Mouse (Mus musculus) cortical plate, adult 2 months (tissue): ENCODE measurements at regions not wholly inside any gene's neighbourhood (a gene's known extent, or its start where the extent isn't known, plus 50 kb on each side); places are given as distances from the start of the nearest gene placed in this dataset.
"Not testable (repeated sequence)": the region's sequence is repeated elsewhere in the genome, so short reads cannot be mapped to it uniquely, and the experiment has no call there.

ENCODE experiments used
- H3K27ac ChIP-seq: fragments of 200-500 bp; 2 replicates; pipeline ENCODE4 v1.5.1; 2012; ENCODE audit warnings: low read length, control low read depth, inconsistent platforms; ENCODE audit not compliant: insufficient read depth
- H3K4me1 ChIP-seq: fragments of 200-500 bp; 2 replicates; pipeline ENCODE4 v1.6.1; 2011; ENCODE audit warnings: low read length; ENCODE audit not compliant: control insufficient read depth, insufficient read depth
- H3K4me3 ChIP-seq: fragments of 200-500 bp; 2 replicates; pipeline ENCODE4 v1.5.1; 2011; ENCODE audit warnings: mild to moderate bottlenecking, low read length, control low read depth; ENCODE audit not compliant: insufficient read depth
- CTCF ChIP-seq: fragments of 200-500 bp; IDR thresholded peaks from 2 replicates; pipeline ENCODE4 v1.5.1; 2011; ENCODE audit warnings: mild to moderate bottlenecking, control low read depth, low read length; ENCODE audit not compliant: insufficient read depth; ENCODE audit errors: extremely low read depth
- POLR2A ChIP-seq: fragments of 200-500 bp; IDR thresholded peaks from 2 replicates; pipeline ENCODE4 v1.6.1; 2011; ENCODE audit warnings: mild to moderate bottlenecking, low read length, control low read depth; ENCODE audit not compliant: insufficient read depth; ENCODE audit errors: extremely low read depth

DNA sequence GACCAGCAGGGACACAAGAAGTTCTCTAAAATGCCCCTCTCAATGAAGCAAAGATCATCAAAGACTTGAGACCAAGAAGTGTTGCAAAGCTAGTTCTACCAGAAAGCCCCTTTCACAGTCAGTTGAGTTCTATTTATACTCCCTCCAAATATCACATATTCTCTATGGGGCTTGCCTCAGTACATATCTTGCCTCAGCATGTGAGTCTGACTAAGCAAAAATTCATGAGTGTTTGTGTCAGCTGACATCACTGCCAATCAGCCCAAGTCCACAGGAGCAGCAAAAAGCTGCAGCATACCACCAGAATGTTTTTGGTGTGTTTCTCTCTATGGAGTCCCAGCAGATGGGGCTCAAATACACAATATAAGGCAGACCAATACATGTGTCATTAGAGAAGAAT, 631.6 kb downstream of the Rpia start:
- no peak overlapping the region for H3K27ac ChIP-seq
- no peak overlapping the region for H3K4me3 ChIP-seq
- H3K4me1 ChIP-seq = no peaks in the 10 kb centered on the region
- TF ChIP-seq POLR2A (no peak), CTCF (no peak)

DNA sequence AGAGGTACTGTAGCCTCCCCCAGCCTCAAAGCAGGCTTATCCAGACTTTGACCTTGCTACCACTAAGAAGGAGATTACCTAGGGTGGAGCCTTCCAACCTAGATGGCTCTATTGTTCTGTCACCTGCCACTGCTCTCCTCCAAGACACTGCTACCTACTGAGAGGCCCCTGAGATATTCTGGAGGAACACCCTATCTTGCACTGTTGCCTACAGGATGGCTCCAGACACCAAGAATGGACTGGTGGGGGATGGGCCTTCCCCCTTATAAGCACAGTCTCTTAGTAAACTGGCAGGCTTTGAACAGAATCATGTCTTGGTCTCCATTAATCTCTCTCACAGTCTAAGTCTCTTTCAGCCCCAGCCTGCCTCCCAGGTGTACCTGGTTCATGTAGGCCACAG, 636.3 kb downstream of the Rpia start:
- H3K4me1 ChIP-seq, H3K4me3 ChIP-seq, H3K27ac ChIP-seq: not testable (repeated sequence)

DNA sequence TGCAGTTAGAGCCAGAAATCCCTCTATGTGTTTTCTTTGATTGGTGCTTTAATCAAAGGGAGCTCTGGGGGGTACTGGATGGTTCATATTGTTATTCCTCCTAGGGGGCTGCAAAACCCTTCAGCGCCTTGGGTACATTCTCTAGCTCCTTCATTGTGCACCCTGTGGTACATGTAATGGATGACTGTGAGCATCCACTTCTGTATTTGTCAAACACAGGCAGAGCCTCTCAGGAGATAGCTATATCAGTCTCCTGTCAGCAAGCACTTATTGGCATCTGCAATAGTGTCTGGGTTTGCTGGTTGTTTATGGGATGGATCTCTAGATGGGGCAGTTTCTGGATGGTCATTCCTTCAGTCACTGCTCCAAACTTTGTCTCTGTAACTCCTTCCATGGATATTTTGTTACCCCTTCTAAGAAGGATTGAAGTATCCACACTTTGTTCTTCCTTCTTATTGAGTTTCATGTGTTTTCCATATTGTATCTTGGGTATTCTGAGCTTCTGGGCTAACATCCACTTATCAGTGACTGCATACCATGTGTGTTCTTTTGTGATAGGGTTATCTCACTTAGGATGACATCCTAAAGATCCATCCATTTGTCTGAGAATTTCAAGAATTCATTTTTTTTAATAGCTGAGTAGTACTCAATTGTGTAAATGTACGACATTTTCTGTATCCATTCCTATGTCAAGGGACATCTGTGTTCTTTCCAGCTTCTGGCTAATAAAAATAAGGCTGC, 640.8 kb downstream of the Rpia start:
- not testable (repeated sequence) for H3K27ac ChIP-seq, H3K4me1 ChIP-seq, H3K4me3 ChIP-seq

DNA sequence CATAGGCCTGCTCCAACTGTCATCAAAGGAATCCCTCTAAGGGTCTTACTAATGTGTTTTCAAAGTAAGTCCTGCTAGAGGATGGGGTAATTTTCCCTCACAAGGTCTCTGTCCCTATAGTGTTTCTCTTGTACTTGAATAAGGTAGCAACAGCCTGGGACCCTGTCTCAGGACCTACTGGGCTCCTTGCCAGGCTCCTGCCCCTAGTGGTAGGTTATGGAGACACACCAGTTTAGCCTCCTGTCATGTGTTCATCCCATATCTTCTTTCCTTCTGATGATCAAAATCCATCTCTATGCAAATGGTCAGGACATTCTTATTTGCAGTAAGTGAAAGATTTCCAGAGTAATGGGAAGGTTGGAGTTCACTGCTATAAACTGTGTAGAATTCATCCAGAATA, 645.0 kb downstream of the Rpia start:
- no peaks in the 10 kb centered on the region for H3K4me1 ChIP-seq
- no peak overlapping the region for H3K4me3 ChIP-seq
- H3K27ac ChIP-seq = no peak overlapping the region
- TF ChIP-seq CTCF (0 out of 2 replicates have a peak, but pooled peaks have one; percentile 17), POLR2A (no peak)

DNA sequence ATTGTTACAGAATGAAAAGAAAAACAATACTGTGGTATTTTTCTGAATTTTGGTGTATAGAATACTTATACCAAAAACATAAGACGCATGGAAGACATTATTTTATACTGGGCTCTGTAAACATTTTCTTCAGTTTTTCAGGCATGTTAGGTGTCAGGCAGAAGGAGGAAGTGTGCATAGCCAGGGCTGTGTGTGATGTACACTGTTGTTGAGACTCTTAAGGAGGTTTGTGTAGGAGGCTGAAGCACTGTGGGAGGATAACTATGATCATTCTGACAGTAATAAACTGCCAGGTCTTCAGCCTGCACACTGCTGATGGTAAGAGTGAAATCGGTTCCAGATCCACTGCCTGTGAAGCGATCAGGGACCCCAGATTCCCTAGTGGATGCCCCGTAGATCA, 648.7 kb downstream of the Rpia start:
- H3K4me1 ChIP-seq, H3K4me3 ChIP-seq, H3K27ac ChIP-seq: not testable (repeated sequence)

DNA sequence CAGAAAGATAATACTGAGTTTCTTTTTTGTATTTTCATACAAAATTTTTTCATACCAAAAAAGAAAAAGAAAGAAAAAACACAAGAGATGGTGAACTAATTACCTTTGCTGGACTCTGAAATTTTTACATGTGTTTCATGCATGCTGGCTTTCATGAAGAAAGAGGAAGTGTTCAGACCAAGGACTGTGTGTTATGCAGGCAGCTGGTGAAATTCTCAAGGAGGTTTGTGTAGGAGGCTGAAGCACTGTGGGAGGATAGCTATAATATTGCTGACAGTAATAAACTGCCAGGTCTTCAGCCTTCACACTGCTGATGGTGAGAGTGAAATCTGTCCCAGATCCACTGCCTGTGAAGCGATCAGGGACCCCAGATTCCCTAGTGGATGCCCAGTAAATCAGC, 675.2 kb downstream of the Rpia start:
- TF ChIP-seq CTCF = no peak
- no peak for TF ChIP-seq POLR2A
- H3K4me3 ChIP-seq = no peak overlapping the region

DNA sequence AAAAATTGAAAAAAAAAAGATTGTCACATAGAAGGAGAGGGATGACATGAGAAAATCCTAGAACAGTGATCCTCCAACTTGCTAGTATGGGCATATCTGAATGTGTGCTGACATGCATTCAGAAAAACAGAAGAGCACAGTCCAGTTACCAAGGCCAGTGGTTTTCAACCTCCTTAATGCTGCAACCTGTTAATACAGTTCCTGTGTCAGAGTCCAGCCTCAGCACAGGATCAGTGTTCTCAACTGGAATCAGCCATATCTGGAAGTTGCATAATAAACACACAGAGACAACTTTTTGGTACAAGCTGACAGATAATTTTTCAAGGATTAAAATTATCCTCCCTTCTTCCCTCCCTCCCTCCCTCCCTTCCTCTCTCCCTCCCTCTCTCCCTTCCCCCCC, 680.1 kb downstream of the Rpia start:
- TF ChIP-seq POLR2A (no peak), CTCF (no peak)
- Histone ChIP-seq H3K27ac (no peak overlapping the region), H3K4me1 (no peaks in the 10 kb centered on the region; the same call in 1 of the 2 replicates), H3K4me3 (no peak overlapping the region)

More for the DNA sequence above, 675.2 kb downstream of the Rpia start:
- no peak overlapping the region for H3K27ac ChIP-seq
- H3K4me1 ChIP-seq = no peaks in the 10 kb centered on the region; the same call in 1 of the 2 replicates

DNA sequence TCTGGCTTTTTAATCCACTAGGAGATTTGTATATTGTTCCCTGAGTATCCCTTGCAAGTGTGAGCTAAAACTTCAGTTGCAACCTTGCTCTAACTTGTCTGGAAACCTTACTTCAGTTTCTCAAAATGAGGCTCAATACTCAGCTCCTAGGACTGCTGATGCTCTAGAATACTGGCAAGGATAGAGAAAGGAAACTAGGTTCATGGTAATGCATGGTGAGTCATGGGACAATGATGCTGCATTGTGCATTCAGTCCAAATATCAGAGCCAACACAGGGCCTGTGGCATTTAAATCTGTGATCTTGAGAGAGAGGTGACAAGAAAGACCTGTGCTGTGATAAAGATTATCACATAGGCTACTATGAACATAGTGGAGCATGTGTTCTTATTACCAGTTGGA, 682.6 kb downstream of the Rpia start:
- not testable (repeated sequence) for H3K27ac ChIP-seq, H3K4me3 ChIP-seq, H3K4me1 ChIP-seq

DNA sequence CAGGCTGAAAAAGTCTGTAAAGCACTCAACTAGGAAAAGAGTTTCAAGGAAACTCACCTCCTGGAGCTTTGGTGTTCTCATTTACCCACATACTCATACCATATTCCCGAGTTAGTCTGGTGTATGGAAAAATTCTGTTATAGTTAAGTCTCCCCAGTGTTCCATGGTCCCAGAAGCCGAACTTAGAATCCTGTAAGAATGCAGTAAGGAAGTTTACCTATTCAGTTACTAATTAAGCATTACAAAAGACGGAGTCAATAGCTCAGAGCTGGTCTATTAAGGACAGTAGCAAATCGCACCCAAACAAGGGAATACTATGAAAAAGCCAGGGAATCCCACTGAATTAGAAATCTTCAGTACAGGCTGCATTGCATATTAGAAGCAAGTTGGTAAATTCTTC, 688.3 kb downstream of the Rpia start:
- no peak for TF ChIP-seq POLR2A
- no peak for TF ChIP-seq CTCF
- no peak overlapping the region for H3K27ac ChIP-seq
- H3K4me3 ChIP-seq = no peak overlapping the region

DNA sequence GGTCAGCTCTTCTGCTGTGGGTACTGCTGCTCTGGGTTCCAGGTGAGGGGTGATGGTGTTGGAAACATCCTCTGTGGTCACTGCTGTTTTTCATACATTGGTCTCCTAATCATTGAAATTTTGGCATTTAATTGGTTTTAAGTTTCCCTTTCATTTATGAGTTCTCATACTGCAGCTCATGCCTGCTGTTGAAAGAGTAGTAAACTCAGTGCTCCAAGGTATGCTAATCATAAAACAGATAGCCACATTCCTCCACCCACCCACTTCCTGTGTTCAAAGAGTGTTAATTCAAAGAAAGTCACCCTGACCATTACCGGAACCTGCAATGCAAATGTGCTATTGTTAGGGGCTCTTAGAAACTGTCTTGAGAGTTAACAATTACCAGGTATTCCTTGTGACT, 688.9 kb downstream of the Rpia start:
- H3K4me1 ChIP-seq, H3K4me3 ChIP-seq, H3K27ac ChIP-seq: not testable (repeated sequence)

More for the DNA sequence above, 688.3 kb downstream of the Rpia start:
- H3K4me1 ChIP-seq = no peaks in the 10 kb centered on the region

DNA sequence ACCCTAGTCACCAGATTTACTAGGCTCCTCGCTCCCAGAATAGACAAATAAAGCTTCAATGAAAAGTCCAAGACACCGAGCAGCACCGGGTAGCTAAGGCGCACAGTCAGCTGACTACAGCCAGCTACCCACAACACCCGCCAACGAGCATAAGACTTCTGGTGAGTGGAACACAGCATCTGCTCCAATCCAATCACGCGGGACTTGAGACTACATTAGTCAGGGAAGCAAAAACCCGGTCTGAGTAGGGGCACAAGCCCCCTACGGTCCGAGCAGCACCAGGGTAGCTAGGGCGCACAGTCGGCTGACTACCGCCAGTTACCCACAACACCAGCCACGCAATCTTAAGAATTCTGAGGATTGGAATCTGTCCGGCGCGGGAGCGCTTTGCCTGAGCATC, 704.0 kb downstream of the Rpia start:
- Histone ChIP-seq H3K4me1 (no peaks in the 10 kb centered on the region), H3K27ac (no peak overlapping the region)

DNA sequence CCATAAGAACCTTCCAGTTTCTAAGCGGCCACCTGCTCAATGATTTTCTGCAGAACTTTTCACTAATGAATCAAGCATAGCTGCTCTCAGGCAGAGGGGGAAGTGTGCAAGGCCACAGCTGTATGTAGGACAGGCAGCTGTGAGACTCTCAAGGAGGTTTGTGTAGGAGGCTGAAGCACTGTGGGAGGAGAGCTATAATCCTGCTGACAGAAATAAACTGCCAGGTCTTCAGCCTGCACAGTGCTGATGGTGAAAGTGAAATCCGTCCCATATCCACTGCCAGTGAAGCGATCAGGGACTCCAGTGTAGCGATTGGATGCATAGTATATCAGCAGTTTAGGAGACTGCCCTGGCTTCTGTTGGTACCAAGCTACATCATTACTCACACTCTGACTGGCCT, 718.2 kb downstream of the Rpia start:
- TF ChIP-seq POLR2A (no peak), CTCF (no peak)
- no peaks in the 10 kb centered on the region for H3K4me1 ChIP-seq
- no peak overlapping the region for H3K27ac ChIP-seq
- H3K4me3 ChIP-seq = no peak overlapping the region

More for the DNA sequence above, 704.0 kb downstream of the Rpia start:
- no peak overlapping the region for H3K4me3 ChIP-seq
- TF ChIP-seq CTCF (no peak), POLR2A (no peak)
